Mouse (Mus musculus) ES-Bruce4 (cell line): Measurements from ENCODE around the gene Lrmda. TPM values are rescaled to one million over a fixed set of nuclear protein-coding genes. Genes with fewer than 3 reads are reported as not detected.

Experiments
- H3K27ac ChIP-seq: 2 replicates; pipeline ENCODE4 v1.5.1; 2012; ENCODE audit warnings: low read length, inconsistent platforms; ENCODE audit not compliant: insufficient read depth
- H3K27me3 ChIP-seq: 2 replicates; pipeline ENCODE4 v1.6.1; 2012; ENCODE audit warnings: mild to moderate bottlenecking, low read length, inconsistent platforms; ENCODE audit not compliant: control insufficient read depth, poor library complexity, insufficient read depth, severe bottlenecking
- H3K36me3 ChIP-seq: 2 replicates; pipeline ENCODE4 v1.6.1; 2012; ENCODE audit warnings: inconsistent platforms, mild to moderate bottlenecking, low read length, moderate library complexity; ENCODE audit not compliant: control insufficient read depth, poor library complexity, insufficient read depth, severe bottlenecking
- H3K4me1 ChIP-seq: one replicate; pipeline ENCODE4 v1.8.1; 2011; ENCODE audit warnings: low read length; ENCODE audit not compliant: control insufficient read depth, insufficient read depth
- H3K4me3 ChIP-seq: 2 replicates; pipeline ENCODE4 v1.5.1; 2011; ENCODE audit warnings: low read depth, mild to moderate bottlenecking, low read length
- H3K9ac ChIP-seq: 2 replicates; pipeline ENCODE4 v1.6.1; 2012; ENCODE audit warnings: low read depth, mild to moderate bottlenecking, inconsistent platforms; ENCODE audit not compliant: poor library complexity, severe bottlenecking
- H3K9me3 ChIP-seq: replicated peaks from 2 replicates; pipeline ENCODE4 v1.6.1; 2012; ENCODE audit warnings: mild to moderate bottlenecking, low read length, inconsistent platforms; ENCODE audit not compliant: control insufficient read depth, poor library complexity, insufficient read depth, severe bottlenecking
- CTCF ChIP-seq: IDR thresholded peaks from one replicate; pipeline ENCODE4 v1.8.1; 2011; ENCODE audit warnings: low read depth, low read length
- EP300 ChIP-seq: IDR thresholded peaks from 2 replicates; pipeline ENCODE4 v1.6.1; 2011; ENCODE audit warnings: low read depth, low read length; ENCODE audit not compliant: insufficient read depth
- POLR2A ChIP-seq: IDR thresholded peaks from one replicate; pipeline ENCODE4 v1.8.1; 2011; ENCODE audit warnings: low read length; ENCODE audit not compliant: insufficient read depth
- polyA plus RNA-seq: library from polyadenylated mRNA; stranded (reverse); fragments of >200 nt; gene quantifications from 2 replicates; pipeline ENCODE4 v1.2.4, GENCODE M21; 2011; ENCODE audit warnings: low read depth; ENCODE audit not compliant: missing spikeins, insufficient read depth, insufficient read length

Gene Lrmda
- polyA plus RNA-seq, 1 experiment = not detected

GRCm38 (mm10) chr14:22952981-22953380 is 933.5 kb downstream of the Lrmda start:
- Histone ChIP-seq H3K27ac (no peak overlapping the region), H3K36me3 (no peaks in the 10 kb centered on the region), H3K9ac (no peak overlapping the region), H3K27me3 (no peaks in the 10 kb centered on the region; the same call in 1 of the 2 replicates), H3K4me1 (no peaks in the 10 kb centered on the region), H3K9me3 (no peaks in the 10 kb centered on the region), H3K4me3 (no peak overlapping the region)
- TF ChIP-seq CTCF (no peak), POLR2A (no peak), EP300 (no peak)

GRCm38 (mm10) chr14:22960166-22960565 is 940.7 kb downstream of the Lrmda start:
- Histone ChIP-seq H3K9me3 (no peaks in the 10 kb centered on the region), H3K27me3 (no peaks in the 10 kb centered on the region), H3K9ac (no peak overlapping the region), H3K36me3 (no peaks in the 10 kb centered on the region), H3K4me1 (no peaks in the 10 kb centered on the region), H3K27ac (no peak overlapping the region), H3K4me3 (no peak overlapping the region)
- no peak for TF ChIP-seq EP300
- no peak for TF ChIP-seq CTCF
- no peak for TF ChIP-seq POLR2A

- H3K27me3 ChIP-seq = no peaks in the 10 kb centered on the region
- no peak overlapping the region for H3K4me3 ChIP-seq
- H3K36me3 ChIP-seq = no peaks in the 10 kb centered on the region
- no peaks in the 10 kb centered on the region for H3K9me3 ChIP-seq
- TF ChIP-seq CTCF (no peak), POLR2A (no peak), EP300 (no peak)
- H3K4me1 ChIP-seq = no peaks in the 10 kb centered on the region
- H3K9ac ChIP-seq = no peak overlapping the region
- H3K27ac ChIP-seq = no peak overlapping the region
Observed at GRCm38 (mm10) chr14:22964796-22965660, 945.5 kb downstream of the Lrmda start.

GRCm38 (mm10) chr14:22968705-22969104 is 949.2 kb downstream of the Lrmda start:
- no peak overlapping the region for H3K27ac ChIP-seq
- H3K4me3 ChIP-seq = no peak overlapping the region
- no peak for TF ChIP-seq EP300
- no peak for TF ChIP-seq CTCF
- TF ChIP-seq POLR2A = no peak

GRCm38 (mm10) chr14:22986736-22987135 is 967.2 kb downstream of the Lrmda start:
- Histone ChIP-seq H3K9me3 (no peaks in the 10 kb centered on the region), H3K27ac (no peak overlapping the region), H3K4me1 (no peaks in the 10 kb centered on the region), H3K27me3 (no peaks in the 10 kb centered on the region), H3K36me3 (no peaks in the 10 kb centered on the region), H3K4me3 (no peak overlapping the region), H3K9ac (no peak overlapping the region)
- no peak for TF ChIP-seq CTCF
- TF ChIP-seq POLR2A = no peak
- TF ChIP-seq EP300 = no peak

More at GRCm38 (mm10) chr14:22968705-22969104, 949.2 kb downstream of the Lrmda start:
- Histone ChIP-seq H3K27me3 (no peaks in the 10 kb centered on the region), H3K36me3 (no peaks in the 10 kb centered on the region), H3K4me1 (no peaks in the 10 kb centered on the region), H3K9ac (no peak overlapping the region), H3K9me3 (no peaks in the 10 kb centered on the region; the same call in 1 of the 2 replicates)

GRCm38 (mm10) chr14:22988090-22988669 is 968.7 kb downstream of the Lrmda start:
- no peak overlapping the region for H3K27ac ChIP-seq
- H3K9ac ChIP-seq = no peak overlapping the region
- no peaks in the 10 kb centered on the region for H3K9me3 ChIP-seq
- H3K4me1 ChIP-seq = no peaks in the 10 kb centered on the region
- H3K27me3 ChIP-seq = no peaks in the 10 kb centered on the region
- H3K4me3 ChIP-seq = no peak overlapping the region
- TF ChIP-seq EP300 (no peak), CTCF (no peak), POLR2A (no peak)
- no peaks in the 10 kb centered on the region for H3K36me3 ChIP-seq
